Mouse (Mus musculus): ENCODE measurements around the gene Naa80. TPM values are rescaled to one million over a fixed set of nuclear protein-coding genes. Genes with fewer than 3 reads are reported as not detected.

Gene Naa80
- polyA plus RNA-seq, 1 experiment from 2014 or later: 19.1 TPM

DNA sequence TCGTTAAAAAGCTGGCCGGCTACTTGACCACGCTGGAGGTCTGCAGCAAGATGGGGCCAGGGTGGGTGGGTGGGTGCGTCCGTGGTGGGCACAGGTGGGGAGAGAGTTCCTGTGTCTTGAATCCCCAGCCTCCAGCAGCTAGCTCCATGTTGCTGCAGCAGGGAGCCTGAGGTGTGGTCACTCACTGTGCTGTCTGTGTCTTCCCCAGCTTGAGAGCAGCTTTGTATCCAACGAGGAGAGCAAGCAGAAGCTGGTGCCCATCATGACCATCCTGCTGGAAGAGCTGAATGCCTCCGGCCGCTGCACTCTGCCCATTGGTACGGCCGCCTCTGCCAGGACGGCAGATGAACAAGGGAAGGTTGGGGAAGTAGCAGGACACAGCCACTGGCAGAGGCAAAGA is 35.4 kb upstream of the Naa80 start:
- Histone ChIP-seq H3K9me3 (no peaks in the 10 kb centered on the region), H3K36me3 (peaks cover 43% of the 10 kb centered on the region), H3K27me3 (peaks cover 9% of the 10 kb centered on the region), H3K4me1 (replicated peaks) (peaks cover 45% of the 10 kb centered on the region), H3K4me3 (replicated peaks) (peak overlapping the region; percentile 55; the same call in 1 of the 2 replicates), H3K27ac (no peak overlapping the region), H3K9ac (replicated peaks) (no peak overlapping the region), H3K4me2 (replicated peaks) (peak overlapping the region; percentile 87; the same call in 1 of the 2 replicates)
- WGBS: 88% methylated on average over 11 of the region's 11 CpGs
- ATAC-seq: no peak

- H3K4me1 ChIP-seq (replicated peaks): peaks cover 45% of the 10 kb centered on the region
- no peak overlapping the region for H3K4me2 ChIP-seq (replicated peaks)
- peaks cover 34% of the 10 kb centered on the region for H3K36me3 ChIP-seq
- ATAC-seq: no peak
- H3K4me3 ChIP-seq (replicated peaks): no peak overlapping the region
- no peak overlapping the region for H3K27ac ChIP-seq
- no peaks in the 10 kb centered on the region for H3K9me3 ChIP-seq
- H3K27me3 ChIP-seq: peaks cover 19% of the 10 kb centered on the region
- no peak overlapping the region for H3K9ac ChIP-seq (replicated peaks)
- 96% methylated on average over 17 of the region's 17 CpGs for WGBS
Measured at GRCm38 (mm10) chr9:107544196-107544700, 34.4 kb upstream of the Naa80 start.

DNA sequence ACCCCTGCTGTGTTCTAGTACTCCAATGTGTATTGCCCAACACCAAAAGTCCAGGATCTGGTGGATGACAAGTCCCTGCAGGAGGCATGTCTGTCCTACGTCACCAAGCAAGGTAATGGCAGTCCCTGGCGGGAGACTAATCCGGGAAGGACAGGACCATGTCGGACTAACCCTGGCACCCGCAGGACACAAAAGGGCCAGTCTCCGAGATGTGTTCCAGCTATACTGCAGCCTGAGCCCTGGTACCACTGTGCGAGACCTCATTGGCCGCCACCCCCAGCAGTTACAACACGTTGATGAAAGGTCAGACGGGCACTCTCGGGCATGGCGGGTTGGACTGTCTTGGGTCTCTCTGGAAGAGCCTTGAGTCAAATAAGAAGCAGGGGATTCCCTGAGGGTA is 34.0 kb upstream of the Naa80 start:
- Histone ChIP-seq H3K27ac (no peak overlapping the region), H3K4me3 (replicated peaks) (no peak overlapping the region), H3K27me3 (peaks cover 24% of the 10 kb centered on the region), H3K9me3 (no peaks in the 10 kb centered on the region), H3K4me1 (replicated peaks) (peaks cover 45% of the 10 kb centered on the region), H3K9ac (replicated peaks) (no peak overlapping the region), H3K4me2 (replicated peaks) (no peak overlapping the region), H3K36me3 (peaks cover 29% of the 10 kb centered on the region)
- WGBS: 93% methylated on average over 12 of the region's 12 CpGs
- no peak for ATAC-seq

DNA sequence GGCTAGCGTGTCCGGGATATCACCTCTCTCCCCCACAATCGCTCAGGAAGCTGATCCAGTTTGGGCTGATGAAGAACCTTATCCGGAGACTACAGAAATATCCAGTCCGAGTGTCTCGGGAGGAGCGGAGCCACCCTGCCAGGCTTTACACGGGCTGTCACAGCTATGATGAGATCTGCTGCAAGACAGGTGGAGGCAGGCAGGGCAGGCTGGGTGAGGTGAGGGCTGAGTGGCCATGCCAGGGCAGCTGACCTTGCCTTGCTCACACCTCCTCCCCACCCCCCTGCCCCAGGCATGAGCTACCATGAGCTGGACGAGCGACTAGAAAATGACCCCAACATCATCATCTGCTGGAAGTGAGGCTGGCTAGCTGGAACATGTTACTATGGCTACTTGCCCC is 33.5 kb upstream of the Naa80 start:
- peaks cover 28% of the 10 kb centered on the region for H3K27me3 ChIP-seq
- H3K4me2 ChIP-seq (replicated peaks): no peak overlapping the region
- H3K9me3 ChIP-seq: no peaks in the 10 kb centered on the region
- no peak overlapping the region for H3K27ac ChIP-seq
- ATAC-seq: no peak
- peaks cover 43% of the 10 kb centered on the region for H3K4me1 ChIP-seq (replicated peaks)
- WGBS: 91% methylated on average over 10 of the region's 10 CpGs
- no peak overlapping the region for H3K9ac ChIP-seq (replicated peaks)
- peaks cover 24% of the 10 kb centered on the region for H3K36me3 ChIP-seq
- H3K4me3 ChIP-seq (replicated peaks): no peak overlapping the region

GRCm38 (mm10) chr9:107545602-107546001 is 33.1 kb upstream of the Naa80 start:
- Histone ChIP-seq H3K27ac (no peak overlapping the region), H3K4me2 (replicated peaks) (no peak overlapping the region), H3K36me3 (peaks cover 21% of the 10 kb centered on the region), H3K4me1 (replicated peaks) (peaks cover 41% of the 10 kb centered on the region), H3K27me3 (peaks cover 32% of the 10 kb centered on the region), H3K9me3 (no peaks in the 10 kb centered on the region), H3K9ac (replicated peaks) (no peak overlapping the region), H3K4me3 (replicated peaks) (no peak overlapping the region)
- whole genome bisulfite sequencing: 5% methylated on average over 3 of the region's 3 CpGs
- no peak for ATAC-seq

- Histone ChIP-seq H3K27me3 (peaks cover 47% of the 10 kb centered on the region), H3K27ac (peak within 1 kb of the TSS; percentile 67), H3K9ac (replicated peaks) (peak within 1 kb of the TSS; percentile 54), H3K4me3 (replicated peaks) (peak within 1 kb of the TSS; percentile 26), H3K36me3 (peaks cover 21% of the 10 kb centered on the region), H3K4me1 (replicated peaks) (peaks cover 46% of the 10 kb centered on the region), H3K9me3 (no peaks in the 10 kb centered on the region), H3K4me2 (replicated peaks) (peak within 1 kb of the TSS; percentile 53)
- peak; percentile 59 for ATAC-seq
- 3% methylated on average over 20 of the region's 20 CpGs for WGBS
Measured at GRCm38 (mm10) chr9:107547026-107547425, 31.7 kb upstream of the Naa80 start, which contains the start of gene Zmynd10. Gene Zmynd10 (plus strand): TSS chr9:107547298.

GRCm38 (mm10) chr9:107547957-107548356 is 30.7 kb upstream of the Naa80 start:
- Histone ChIP-seq H3K9me3 (no peaks in the 10 kb centered on the region), H3K4me3 (replicated peaks) (no peak overlapping the region), H3K27ac (no peak overlapping the region), H3K4me1 (replicated peaks) (peaks cover 41% of the 10 kb centered on the region), H3K27me3 (peaks cover 56% of the 10 kb centered on the region), H3K36me3 (peaks cover 21% of the 10 kb centered on the region), H3K4me2 (replicated peaks) (peak overlapping the region; percentile 53; the same call in 1 of the 2 replicates), H3K9ac (replicated peaks) (peak overlapping the region; percentile 54)
- ATAC-seq: no peak
- 80% methylated on average over 5 of the region's 5 CpGs for WGBS

DNA sequence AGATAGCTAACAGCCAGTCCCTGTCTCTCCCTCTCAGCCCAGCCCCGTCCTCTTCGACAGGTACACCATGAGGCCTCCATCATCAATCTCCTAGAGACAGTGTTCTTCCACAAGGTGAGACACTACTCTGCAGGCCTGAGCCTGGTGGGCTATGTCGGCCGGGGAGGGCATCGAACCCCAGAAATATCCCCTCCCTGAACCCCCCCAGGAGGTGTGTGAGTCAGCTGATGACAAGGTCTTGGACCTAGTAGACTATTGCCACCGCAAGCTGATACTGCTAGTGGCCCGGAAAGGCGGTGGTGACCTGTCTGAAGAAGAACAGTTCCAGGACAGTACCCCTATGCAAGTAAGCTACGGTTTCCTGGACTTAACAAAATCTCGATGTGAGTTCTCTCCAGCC is 29.9 kb upstream of the Naa80 start:
- Histone ChIP-seq H3K4me1 (replicated peaks) (peaks cover 48% of the 10 kb centered on the region), H3K27me3 (peaks cover 61% of the 10 kb centered on the region)
- ATAC-seq: no peak

DNA sequence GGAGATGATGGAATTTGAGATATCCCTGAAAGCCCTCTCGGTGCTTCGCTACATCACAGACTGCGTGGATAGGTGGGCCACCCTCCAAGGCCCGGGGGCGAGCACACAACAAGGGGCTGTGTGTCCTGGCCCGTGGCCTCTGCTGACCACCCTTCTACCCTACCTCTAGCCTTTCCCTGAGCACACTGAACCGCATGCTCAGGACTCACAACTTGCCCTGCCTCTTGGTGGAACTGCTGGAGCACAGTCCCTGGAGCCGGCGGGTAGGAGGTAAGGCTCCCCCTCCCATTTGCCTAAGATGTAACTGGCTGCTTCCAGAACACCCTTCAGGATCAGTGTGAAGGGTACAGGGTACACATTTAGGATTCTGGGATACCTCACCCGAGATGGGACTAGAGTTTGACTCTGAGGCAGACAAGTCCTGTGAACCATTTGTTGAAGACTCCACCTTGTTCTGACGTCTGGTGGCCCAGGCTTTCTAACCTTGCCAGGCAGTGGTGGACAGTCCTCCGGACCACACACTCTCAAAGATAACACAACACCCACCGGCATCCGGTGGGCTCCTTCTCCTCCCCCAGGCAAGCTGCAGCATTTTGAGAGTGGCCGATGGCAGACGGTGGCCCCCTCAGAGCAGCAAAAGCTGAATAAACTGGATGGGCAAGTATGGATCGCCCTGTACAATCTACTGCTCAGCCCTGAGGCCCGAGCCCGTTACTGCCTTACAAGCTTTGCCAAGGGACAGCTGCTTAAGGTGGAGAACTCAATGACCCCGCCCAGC is 29.2 kb upstream of the Naa80 start:
- WGBS: 87% methylated on average over 20 of the region's 20 CpGs
- no peak overlapping the region for H3K4me3 ChIP-seq (replicated peaks)

More for the DNA sequence above, 29.9 kb upstream of the Naa80 start:
- Histone ChIP-seq H3K9ac (replicated peaks) (no peak overlapping the region; the same call in 1 of the 2 replicates), H3K4me2 (replicated peaks) (no peak overlapping the region), H3K4me3 (replicated peaks) (no peak overlapping the region), H3K9me3 (no peaks in the 10 kb centered on the region), H3K27ac (no peak overlapping the region), H3K36me3 (peaks cover 16% of the 10 kb centered on the region)
- WGBS: 91% methylated on average over 10 of the region's 10 CpGs

DNA sequence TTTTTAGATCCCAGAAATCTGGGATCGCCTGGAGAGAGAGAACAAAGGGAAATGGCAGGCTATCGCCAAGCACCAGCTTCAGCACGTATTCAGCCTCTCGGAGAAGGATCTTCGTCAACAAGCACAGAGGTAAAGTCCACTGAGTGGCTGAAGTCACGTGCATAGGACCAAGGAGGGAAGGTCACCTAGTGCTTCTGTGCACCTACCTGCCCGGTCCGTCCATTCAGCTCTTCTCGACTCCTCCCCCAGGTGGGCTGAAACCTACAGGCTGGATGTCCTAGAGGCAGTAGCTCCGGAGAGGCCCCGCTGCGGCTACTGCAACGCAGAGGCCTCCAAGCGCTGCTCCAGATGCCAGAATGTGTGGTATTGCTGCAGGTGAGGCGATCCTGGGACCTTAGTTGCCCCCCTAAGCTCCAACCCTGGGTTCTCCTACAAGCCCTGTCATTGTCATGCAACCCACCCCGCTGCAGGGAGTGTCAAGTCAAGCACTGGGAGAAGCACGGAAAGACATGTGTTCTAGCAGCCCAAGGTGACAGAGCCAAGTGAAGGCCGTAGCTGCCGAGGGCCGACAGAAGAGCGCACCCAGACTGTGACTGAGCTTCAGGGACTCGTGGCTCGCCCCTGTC is 28.1 kb upstream of the Naa80 start:
- Histone ChIP-seq H3K4me1 (replicated peaks) (peaks cover 56% of the 10 kb centered on the region), H3K36me3 (no peaks in the 10 kb centered on the region), H3K4me2 (replicated peaks) (peak overlapping the region; percentile 53), H3K27me3 (peaks cover 61% of the 10 kb centered on the region), H3K27ac (no peak overlapping the region), H3K4me3 (replicated peaks) (0 out of 2 replicates have a peak overlapping the region, but pooled peaks have one; percentile 30), H3K9ac (replicated peaks) (peak overlapping the region; percentile 54), H3K9me3 (no peaks in the 10 kb centered on the region)
- 25% methylated on average over 23 of the region's 23 CpGs for WGBS
- ATAC-seq: no peak

More for the DNA sequence above, 29.2 kb upstream of the Naa80 start:
- Histone ChIP-seq H3K27me3 (peaks cover 61% of the 10 kb centered on the region), H3K36me3 (peaks cover 9% of the 10 kb centered on the region), H3K27ac (no peak overlapping the region), H3K4me2 (replicated peaks) (no peak overlapping the region), H3K9me3 (no peaks in the 10 kb centered on the region), H3K9ac (replicated peaks) (no peak overlapping the region), H3K4me1 (replicated peaks) (peaks cover 49% of the 10 kb centered on the region)
- no peak for ATAC-seq

- Histone ChIP-seq H3K9me3 (no peaks in the 10 kb centered on the region), H3K27me3 (peaks cover 61% of the 10 kb centered on the region), H3K4me2 (replicated peaks) (peak within 1 kb of the TSS; percentile 53), H3K36me3 (no peaks in the 10 kb centered on the region), H3K4me3 (replicated peaks) (peak within 1 kb of the TSS; percentile 30), H3K27ac (no peak within 1 kb of the TSS), H3K9ac (replicated peaks) (peak within 1 kb of the TSS; percentile 54), H3K4me1 (replicated peaks) (peaks cover 57% of the 10 kb centered on the region)
- ATAC-seq: no peak
- WGBS: under 1% methylated on average over 61 of the region's 63 CpGs
Measured at GRCm38 (mm10) chr9:107551117-107551889, 27.4 kb upstream of the Naa80 start, which contains the start of gene Rassf1. Gene Rassf1 (plus strand): TSS chr9:107551555.
